Mouse (Mus musculus) hindbrain, embryonic 11.5 days (tissue): ENCODE data around the gene March7. TPM values are rescaled to one million over a fixed set of nuclear protein-coding genes. Genes with fewer than 3 reads are reported as not detected.

Experiments used
- ATAC-seq: fragments of 200-750 bp; cut with Nextera tagmentation; 2 replicates; pipeline ENCODE4 v1.8.0; 2017; ENCODE audit warnings: mild to moderate bottlenecking, moderate TSS enrichment, moderate library complexity; ENCODE audit not compliant: low FRiP score
- DNase-seq: peaks from one replicate; pipeline ENCODE4 v3.0.0-alpha.2; 2015; ENCODE audit warnings: low spot score
- H3K27ac ChIP-seq: fragments of 300-500 bp; sonication (generic); 2 replicates; pipeline ENCODE4 v1.5.1; 2014; ENCODE audit warnings: mild to moderate bottlenecking, low read depth, low read length
- H3K27me3 ChIP-seq: fragments of 300-500 bp; sonication (generic); 2 replicates; pipeline ENCODE4 v1.6.1; 2014; ENCODE audit warnings: mild to moderate bottlenecking, low read length, moderate library complexity, mixed read lengths; ENCODE audit not compliant: control insufficient read depth, insufficient read depth
- H3K36me3 ChIP-seq: fragments of 300-500 bp; sonication (generic); 2 replicates; pipeline ENCODE4 v1.6.1; 2014; ENCODE audit warnings: mild to moderate bottlenecking, low read length, moderate library complexity, mixed read lengths; ENCODE audit not compliant: control insufficient read depth, insufficient read depth
- H3K4me1 ChIP-seq: fragments of 300-500 bp; sonication (generic); replicated peaks from 2 replicates; pipeline ENCODE4 v1.6.1; 2014; ENCODE audit warnings: low read length, mixed read lengths; ENCODE audit not compliant: control insufficient read depth, insufficient read depth
- H3K4me2 ChIP-seq: fragments of 300-500 bp; sonication (generic); replicated peaks from 2 replicates; pipeline ENCODE4 v1.6.1; 2014; ENCODE audit warnings: mild to moderate bottlenecking, low read depth, low read length
- H3K4me3 ChIP-seq: fragments of 300-500 bp; sonication (generic); 2 replicates; pipeline ENCODE4 v1.5.1; 2014; ENCODE audit warnings: low read depth, low read length
- H3K9ac ChIP-seq: fragments of 300-500 bp; sonication (generic); 2 replicates; pipeline ENCODE4 v1.6.1; 2014; ENCODE audit warnings: low read depth, low read length
- H3K9me3 ChIP-seq: fragments of 300-500 bp; sonication (generic); 2 replicates; pipeline ENCODE4 v1.6.1; 2016; ENCODE audit warnings: low read length; ENCODE audit not compliant: control insufficient read depth
- WGBS: fragments of 180-500 bp; shearing (Covaris S2); extraction: QIAGEN DNeasy Blood & Tissue Kit; methylation state at CpG from one replicate; pipeline ENCODE4 v1.1.7; 2014; 5-methylcytosine and 5-hydroxymethylcytosine counted together
- polyA plus RNA-seq: library from polyadenylated mRNA; unstranded; fragments of >200 nt; fragmentation: Nextera tagmentation; extraction: Ambion mirVana; gene quantifications from 2 replicates; pipeline ENCODE4 v1.2.1, GENCODE M21; 2014

The March7 gene
- 79.6 and 88.5 TPM in 2 replicates for polyA plus RNA-seq

DNA sequence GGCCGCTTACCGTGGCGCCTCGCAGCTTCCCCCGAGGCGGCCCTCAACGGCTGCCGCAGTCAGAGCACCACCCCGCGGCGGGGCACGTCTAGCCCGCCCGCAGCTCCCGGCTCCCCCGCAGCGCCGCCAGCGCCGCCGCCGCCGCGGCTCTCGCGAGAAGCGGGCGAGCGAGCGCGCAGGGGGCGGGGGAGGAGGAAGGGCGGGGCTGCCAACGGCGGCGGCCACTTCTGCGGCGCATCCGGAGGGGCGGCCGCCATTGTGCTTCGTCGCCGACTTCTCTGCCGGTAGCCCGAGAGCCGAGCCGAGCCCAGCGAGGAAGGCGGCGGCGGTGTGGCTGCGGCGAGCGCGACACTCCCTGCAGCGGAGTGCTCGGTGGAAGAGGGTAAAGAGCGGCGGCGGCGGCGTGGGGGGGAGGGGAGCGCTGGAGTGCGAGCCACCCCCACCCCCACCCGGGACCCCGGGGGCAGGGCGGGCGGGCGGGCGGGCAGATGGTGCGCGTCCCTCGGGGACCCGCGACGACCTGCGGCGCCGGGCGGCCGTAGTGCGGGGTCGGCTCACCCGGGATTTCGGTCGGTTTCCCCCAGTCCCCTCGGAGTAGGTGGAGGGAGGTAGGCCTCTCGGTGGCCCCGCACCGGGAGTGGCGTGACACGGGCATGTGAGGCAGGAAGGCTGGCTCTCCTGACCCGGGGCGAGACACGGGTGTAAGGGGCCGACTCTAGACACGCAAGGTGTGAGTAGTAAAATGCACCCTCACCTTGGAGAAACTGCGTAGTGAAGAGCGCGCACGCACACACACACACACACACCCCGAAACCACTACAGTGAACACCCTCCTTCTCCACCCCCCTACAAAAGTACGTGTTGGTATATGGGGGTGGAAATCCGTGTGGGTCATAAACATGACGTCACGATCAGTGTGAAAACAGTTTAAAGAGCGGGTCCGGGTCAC lies at the start of gene March7, which contains the start of gene Baz2b:
Gene March7, plus strand, starts transcription at position 185 of the 949 bp plus-strand sequence.
Gene Baz2b, minus strand, starts transcription at position 137 of the 949 bp plus-strand sequence.
- peak within 1 kb of the TSS; percentile 91 for H3K9ac ChIP-seq
- H3K36me3 ChIP-seq: no peaks in the 10 kb centered on the region
- no peaks in the 10 kb centered on the region for H3K27me3 ChIP-seq
- H3K4me1 ChIP-seq: no peaks in the 10 kb centered on the region; the same call in 1 of the 2 replicates
- no peaks in the 10 kb centered on the region for H3K9me3 ChIP-seq
- DNase-seq (peak; percentile 94), ATAC-seq (peak; percentile 91)
- peak within 1 kb of the TSS; percentile 93 for H3K4me3 ChIP-seq
- peak within 1 kb of the TSS; percentile 93 for H3K27ac ChIP-seq
- under 1% methylated on average over 42 of the region's 109 CpGs for WGBS
- H3K4me2 ChIP-seq: peak within 1 kb of the TSS; percentile 71

DNA sequence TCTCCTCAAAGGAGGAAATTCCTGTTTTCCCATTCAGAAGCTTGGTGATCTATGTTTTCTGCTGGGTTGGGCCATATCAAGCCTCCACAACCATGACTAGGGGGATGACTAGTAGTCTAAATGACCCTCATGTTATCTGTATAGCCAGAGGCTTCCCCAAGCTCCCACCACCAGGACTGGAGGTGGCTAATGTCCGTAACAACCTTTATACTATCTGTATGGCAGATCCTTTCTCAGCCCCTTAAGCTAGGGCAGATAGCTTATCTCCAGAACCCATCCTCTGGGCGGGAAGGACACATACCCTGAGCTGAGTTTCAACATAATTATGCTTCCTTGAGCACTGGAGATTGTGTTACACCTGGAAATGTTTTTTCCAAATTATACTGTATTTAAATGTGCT lies 45.9 kb upstream of the March7 start:
- H3K4me1 ChIP-seq: no peaks in the 10 kb centered on the region

DNA sequence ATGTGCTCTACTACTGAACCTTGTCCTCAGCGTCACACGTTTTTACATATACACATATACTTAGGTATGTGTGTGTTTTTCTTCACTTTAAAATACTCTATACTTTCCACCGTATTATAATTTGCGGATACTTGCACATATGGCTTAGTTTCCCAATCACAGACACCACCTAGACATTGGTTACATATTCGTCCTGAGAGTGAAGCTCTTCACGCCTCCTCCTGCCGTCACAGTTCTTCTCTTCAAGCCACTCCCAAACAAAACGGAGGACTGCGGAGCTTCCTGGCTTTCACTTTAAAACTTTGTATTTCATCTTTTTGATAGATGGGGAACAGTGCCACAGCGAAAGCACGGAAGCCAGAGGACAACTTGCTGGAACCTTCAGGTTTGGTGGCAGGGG lies 44.0 kb upstream of the March7 start:
- H3K27me3 ChIP-seq: no peaks in the 10 kb centered on the region
- no peaks in the 10 kb centered on the region for H3K36me3 ChIP-seq
- no peak for ATAC-seq
- DNase-seq: no peak
- 92% methylated on average over 11 of the region's 11 CpGs for WGBS
- no peaks in the 10 kb centered on the region for H3K9me3 ChIP-seq
- no peak overlapping the region for H3K27ac ChIP-seq
- no peak overlapping the region for H3K4me3 ChIP-seq
- no peak overlapping the region for H3K9ac ChIP-seq
- no peak overlapping the region for H3K4me2 ChIP-seq
- H3K4me1 ChIP-seq: no peaks in the 10 kb centered on the region

More for the DNA sequence above, 45.9 kb upstream of the March7 start:
- no peak for DNase-seq
- H3K36me3 ChIP-seq: no peaks in the 10 kb centered on the region
- H3K9ac ChIP-seq: no peak overlapping the region
- no peak overlapping the region for H3K4me2 ChIP-seq
- H3K27ac ChIP-seq: no peak overlapping the region
- ATAC-seq: no peak
- WGBS: 80% methylated on average over 2 of the region's 2 CpGs
- H3K4me3 ChIP-seq: no peak overlapping the region
- H3K27me3 ChIP-seq: no peaks in the 10 kb centered on the region
- no peaks in the 10 kb centered on the region for H3K9me3 ChIP-seq

DNA sequence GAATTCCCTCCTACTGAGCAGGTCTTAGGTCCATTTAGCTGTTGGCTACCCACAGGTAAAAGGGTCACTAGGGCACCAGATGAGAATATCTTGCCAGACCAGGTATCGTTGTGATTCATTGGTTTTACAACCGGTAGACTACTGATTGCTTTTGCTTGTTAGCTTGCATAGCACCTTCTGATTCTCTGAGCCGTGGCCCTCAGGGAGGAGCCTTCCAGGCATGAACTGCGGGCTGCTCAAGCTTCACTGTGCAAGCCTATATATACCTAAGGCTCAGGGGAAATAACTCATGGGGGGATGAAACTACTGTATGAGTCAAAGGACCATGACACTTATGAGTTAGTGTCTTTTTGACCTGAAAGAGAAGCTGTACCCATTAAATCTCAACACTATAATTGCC lies 42.8 kb upstream of the March7 start:
- DNase-seq (no peak), ATAC-seq (no peak)
- Histone ChIP-seq H3K27ac (no peak overlapping the region), H3K4me2 (no peak overlapping the region), H3K9ac (no peak overlapping the region), H3K36me3 (no peaks in the 10 kb centered on the region), H3K27me3 (no peaks in the 10 kb centered on the region), H3K4me3 (no peak overlapping the region), H3K9me3 (no peaks in the 10 kb centered on the region), H3K4me1 (no peaks in the 10 kb centered on the region)
- 91% methylated on average over 4 of the region's 4 CpGs for WGBS

DNA sequence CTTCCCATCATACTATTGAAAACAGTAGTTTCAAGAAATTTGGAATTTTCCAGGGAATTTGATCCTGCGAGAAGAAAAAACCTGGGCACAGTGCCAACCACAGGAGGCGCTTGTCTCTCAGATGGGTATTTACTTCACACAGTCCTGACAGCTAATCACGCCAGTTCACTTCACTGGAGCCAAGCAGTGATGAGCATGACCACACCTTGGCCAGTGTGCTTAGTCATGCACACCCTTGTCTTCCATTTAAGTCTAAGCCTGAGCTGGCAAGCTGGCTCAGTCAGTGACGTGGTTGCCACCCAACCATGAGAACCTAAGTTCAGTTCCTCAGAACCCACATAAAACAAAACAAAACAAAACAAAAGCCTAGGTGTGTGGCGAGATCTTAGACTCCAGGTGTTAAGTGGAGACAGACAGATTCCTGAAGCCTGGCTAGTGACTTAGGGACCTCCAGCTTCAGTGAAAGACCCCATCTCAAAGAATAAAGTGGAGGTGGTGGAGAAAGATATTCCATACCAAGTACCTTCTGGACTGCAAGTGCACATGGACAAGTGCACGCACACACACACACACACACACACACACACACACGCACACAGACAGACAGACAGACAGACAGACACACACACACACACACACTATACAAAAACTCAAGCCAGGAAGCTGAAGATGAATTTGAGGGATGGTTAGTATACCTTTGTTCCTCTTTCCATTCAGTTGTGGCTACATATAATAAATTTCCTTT lies 37.7 kb upstream of the March7 start:
- no peak overlapping the region for H3K4me3 ChIP-seq
- H3K4me2 ChIP-seq: no peak overlapping the region
- H3K4me1 ChIP-seq: no peaks in the 10 kb centered on the region
- H3K9me3 ChIP-seq: no peaks in the 10 kb centered on the region
- no peak for ATAC-seq
- no peak for DNase-seq
- H3K9ac ChIP-seq: no peak overlapping the region
- no peaks in the 10 kb centered on the region for H3K27me3 ChIP-seq
- no peaks in the 10 kb centered on the region for H3K36me3 ChIP-seq
- no peak overlapping the region for H3K27ac ChIP-seq
- 83% methylated on average over 7 of the region's 7 CpGs for WGBS

DNA sequence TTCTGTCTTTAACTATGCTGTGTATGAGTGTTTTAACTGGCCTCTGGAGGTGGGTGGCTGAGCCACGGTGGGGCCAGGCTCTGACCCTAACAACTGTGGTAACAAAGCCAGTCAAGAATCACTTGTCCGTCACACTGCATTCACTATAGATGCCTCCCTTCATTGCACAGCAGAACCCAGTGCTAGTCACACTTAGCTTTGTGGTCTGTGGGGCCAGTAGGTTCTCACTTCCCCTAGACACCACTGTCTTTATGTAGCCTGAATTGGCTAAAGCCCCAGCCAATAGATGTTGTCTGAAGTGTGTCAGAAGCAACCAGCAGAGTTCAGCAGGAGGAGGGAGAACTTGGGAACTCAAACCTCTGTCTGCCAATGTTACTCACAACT lies 37.2 kb upstream of the March7 start:
- Histone ChIP-seq H3K9me3 (no peaks in the 10 kb centered on the region), H3K9ac (no peak overlapping the region), H3K4me1 (no peaks in the 10 kb centered on the region), H3K36me3 (no peaks in the 10 kb centered on the region), H3K4me3 (no peak overlapping the region), H3K4me2 (no peak overlapping the region), H3K27ac (no peak overlapping the region), H3K27me3 (no peaks in the 10 kb centered on the region)
- 58% methylated on average over 2 of the region's 2 CpGs for WGBS
- ATAC-seq: no peak
- no peak for DNase-seq

DNA sequence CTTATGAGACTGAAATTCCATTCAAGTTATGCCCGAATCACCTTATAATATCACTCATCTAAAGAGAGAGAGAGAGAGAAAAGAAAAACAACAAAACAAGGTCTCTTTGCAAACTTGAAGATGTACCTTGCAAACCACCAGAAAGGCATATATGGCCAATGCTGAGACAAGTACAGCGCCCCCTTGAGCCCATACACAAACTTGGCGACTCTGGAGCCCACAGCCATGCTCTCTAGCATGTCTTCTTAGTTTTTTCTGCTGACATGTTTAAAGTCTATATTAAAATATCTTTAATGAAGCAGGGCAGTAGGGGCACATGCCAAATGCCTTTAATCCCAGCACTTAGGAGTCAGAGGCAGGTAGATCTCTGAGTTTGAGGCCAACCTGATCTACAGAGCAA lies 36.5 kb upstream of the March7 start:
- WGBS: 58% methylated on average over 3 of the region's 3 CpGs
- Histone ChIP-seq H3K27me3 (no peaks in the 10 kb centered on the region), H3K4me1 (no peaks in the 10 kb centered on the region), H3K9me3 (no peaks in the 10 kb centered on the region), H3K4me3 (no peak overlapping the region), H3K27ac (no peak overlapping the region), H3K4me2 (no peak overlapping the region), H3K36me3 (no peaks in the 10 kb centered on the region), H3K9ac (no peak overlapping the region)
- DNase-seq (no peak), ATAC-seq (no peak)

DNA sequence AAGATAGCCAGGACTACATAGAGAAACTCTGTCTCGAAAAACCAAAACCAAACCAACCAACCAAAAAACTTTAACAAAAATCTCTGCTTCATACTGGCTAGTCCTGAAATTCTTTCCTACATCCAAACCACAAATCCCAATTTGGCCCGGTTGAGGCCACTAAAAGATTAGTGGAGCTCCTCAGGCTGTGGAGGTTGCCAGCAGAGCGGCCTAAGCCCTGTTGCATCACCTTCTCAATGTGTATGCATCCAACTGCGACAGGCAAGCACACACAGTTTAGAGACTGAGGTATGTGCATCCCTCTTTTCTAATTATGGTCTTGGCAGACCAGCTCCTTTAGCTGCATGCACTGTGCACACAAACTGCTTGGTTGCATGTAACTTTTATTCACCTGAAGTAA lies 36.1 kb upstream of the March7 start:
- ATAC-seq (no peak), DNase-seq (no peak)
- H3K27me3 ChIP-seq: no peaks in the 10 kb centered on the region
- no peak overlapping the region for H3K4me2 ChIP-seq
- H3K9ac ChIP-seq: no peak overlapping the region
- H3K4me1 ChIP-seq: no peaks in the 10 kb centered on the region
- WGBS: 95% methylated on average over 4 of the region's 4 CpGs
- no peaks in the 10 kb centered on the region for H3K9me3 ChIP-seq
- no peak overlapping the region for H3K4me3 ChIP-seq
- H3K27ac ChIP-seq: no peak overlapping the region
- H3K36me3 ChIP-seq: no peaks in the 10 kb centered on the region
